Mouse (Mus musculus) inflammation-experienced regulatory T-cells, adult 6 months (primary cell): ENCODE data around the gene Trim33. TPM values are rescaled to one million over a fixed set of nuclear protein-coding genes. Genes with fewer than 3 reads are reported as not detected.

Experiments used
- ATAC-seq: one replicate; pipeline ENCODE4 v1.8.0; 2017
- polyA plus RNA-seq, 3 experiments: library from polyadenylated mRNA; unstranded; fragments of 100-300 nt; shearing (Covaris generic); gene quantifications; one replicate each; pipeline ENCODE4 v1.2.1; 2017

Gene Trim33
- polyA plus RNA-seq, 3 experiments from 2014 or later, result 50.3 to 90.8 (median 64.0) TPM

DNA sequence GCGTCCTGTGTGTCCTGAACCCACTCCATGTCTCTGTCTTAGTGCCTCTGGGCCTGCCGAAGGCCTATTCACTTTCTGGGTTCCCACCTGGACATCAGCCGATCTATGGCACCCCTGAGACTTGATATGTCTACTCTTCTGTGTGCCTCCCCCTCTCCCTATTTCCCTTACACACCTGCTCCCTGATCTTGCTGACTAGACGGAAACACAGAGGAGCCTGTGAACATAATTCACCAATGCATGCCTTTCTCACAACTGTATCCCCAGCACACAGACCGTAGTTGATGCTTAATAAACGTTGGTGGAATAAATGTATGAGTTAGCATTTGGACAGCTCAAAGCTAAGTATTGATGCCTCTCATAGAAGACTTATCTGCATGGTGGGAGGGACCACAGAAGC, 121.7 kb downstream of the Trim33 start:
- ATAC-seq, result no peak

DNA sequence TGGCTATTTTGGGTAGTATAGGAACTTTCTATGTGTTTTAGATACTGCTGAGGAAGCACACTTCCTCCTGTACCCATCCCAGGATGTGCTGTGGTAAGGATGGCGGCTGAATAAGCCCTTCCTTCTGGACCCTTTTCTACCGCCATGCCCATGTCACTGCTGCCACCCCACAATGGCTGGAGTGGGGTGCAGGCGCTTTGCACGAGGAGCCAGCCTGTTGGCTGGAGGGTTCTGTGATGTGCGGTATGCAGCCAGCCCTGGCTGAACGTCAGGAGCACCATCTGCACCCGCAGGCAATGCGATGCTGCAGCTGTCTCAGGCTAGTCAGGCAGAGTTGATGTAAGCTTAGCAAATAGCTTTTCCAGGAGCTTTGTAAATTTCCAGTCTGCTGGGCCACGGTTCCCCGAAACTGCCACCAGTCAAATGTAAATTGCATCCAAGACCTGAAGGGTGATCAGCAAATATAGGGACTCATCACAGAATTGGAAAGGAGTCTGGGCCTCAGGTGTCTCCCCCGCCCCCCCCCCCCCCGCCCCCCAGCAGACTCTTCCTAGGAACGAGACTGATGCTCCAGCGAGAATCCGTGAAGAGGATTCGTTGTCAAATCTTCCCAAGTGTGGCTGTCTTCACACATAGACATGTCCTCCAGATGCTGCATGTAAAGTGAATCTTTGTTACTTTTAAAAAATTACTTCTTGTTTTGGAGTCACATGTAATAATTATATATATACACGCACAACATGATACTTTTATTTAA, 122.4 kb downstream of the Trim33 start:
- no peak for ATAC-seq

GRCm38 (mm10) chr3:103402212-103402611, 123.1 kb downstream of the Trim33 start:
- no peak for ATAC-seq

- peak; percentile 75 for ATAC-seq
Measured at GRCm38 (mm10) chr3:103405135-103405534, 126.0 kb downstream of the Trim33 start.

GRCm38 (mm10) chr3:103405871-103406765, 127.0 kb downstream of the Trim33 start:
- peak; percentile 63 for ATAC-seq

Other genes with a start within 250 kb of the Trim33 start
- gene Nras, start 221.0 kb upstream of the Trim33 start, polyA plus RNA-seq, result 100 to 1,000 TPM in 1 of 3 experiments, 10 to 100 TPM in 2; 97.0 to 127 (median 97.6) TPM
- gene Ampd1, start 205.3 kb upstream of the Trim33 start, polyA plus RNA-seq, result 1 to 10 TPM in 1 of 3 experiments, under 1 TPM in 1, not detected in 1; 0.63 to 1.0 TPM
- gene Dennd2c, start 176.7 kb upstream of the Trim33 start, polyA plus RNA-seq, result 1 to 10 TPM in 2 of 3 experiments, under 1 TPM in 1; 0.24 to 1.4 (median 1.1) TPM
- gene Bcas2, start 107.6 kb upstream of the Trim33 start, polyA plus RNA-seq, result 100 to 1,000 TPM; 112 to 144 (median 131) TPM